Mouse (Mus musculus): ENCODE measurements around the gene Nup93.

GRCm38 (mm10) chr8:94270309-94270708, 55.9 kb downstream of the Nup93 start:
- TF ChIP-seq GATA1 (IDR thresholded peaks at IDR 0.05; ENCODE audit: borderline replicate concordance, low read length) (no peak), FLI1 (IDR thresholded peaks at IDR 0.05; ENCODE audit: low read length) (no peak)

Measured in megakaryocyte, embryonic 14.5 days (primary cell).